Mouse (Mus musculus) thymus, adult 2 months (tissue): Measurements from ENCODE around the gene Agap2. TPM values are rescaled to one million over a fixed set of nuclear protein-coding genes. Genes with fewer than 3 reads are reported as not detected.

Source experiments
- DNase-seq: peaks from one replicate; pipeline ENCODE4 v3.0.0; 2021
- H3K27ac ChIP-seq: fragments of 200-500 bp; 2 replicates; pipeline ENCODE4 v1.5.1; 2012; ENCODE audit warnings: low read length, control low read depth; ENCODE audit not compliant: control insufficient read depth, insufficient read depth
- H3K27me3 ChIP-seq: fragments of 200-500 bp; 2 replicates; pipeline ENCODE4 v1.6.1; 2012; ENCODE audit warnings: mild to moderate bottlenecking, low read length, moderate library complexity, mixed read lengths; ENCODE audit not compliant: control insufficient read depth, insufficient read depth
- H3K36me3 ChIP-seq: fragments of 200-500 bp; 2 replicates; pipeline ENCODE4 v1.6.1; 2012; ENCODE audit warnings: mild to moderate bottlenecking, low read length, moderate library complexity; ENCODE audit not compliant: control insufficient read depth, insufficient read depth
- H3K4me1 ChIP-seq: fragments of 200-500 bp; replicated peaks from 2 replicates; pipeline ENCODE4 v1.6.1; 2012; ENCODE audit warnings: low read length; ENCODE audit not compliant: control insufficient read depth, insufficient read depth
- H3K4me3 ChIP-seq: fragments of 200-500 bp; 2 replicates; pipeline ENCODE4 v1.5.1; 2012; ENCODE audit warnings: mild to moderate bottlenecking, low read length, control low read depth, moderate library complexity; ENCODE audit not compliant: control insufficient read depth, insufficient read depth
- CTCF ChIP-seq: fragments of 200-500 bp; IDR thresholded peaks from 2 replicates; pipeline ENCODE4 v1.5.1; 2012; ENCODE audit warnings: mild to moderate bottlenecking, control low read depth, low read length, moderate library complexity, borderline replicate concordance; ENCODE audit not compliant: control insufficient read depth, poor library complexity, insufficient read depth; ENCODE audit errors: extremely low read depth
- POLR2A ChIP-seq: fragments of 200-500 bp; IDR thresholded peaks from 2 replicates; pipeline ENCODE4 v1.6.1; 2012; ENCODE audit warnings: mild to moderate bottlenecking, low read length, control low read depth, moderate library complexity; ENCODE audit not compliant: control insufficient read depth, poor library complexity, insufficient read depth; ENCODE audit errors: extremely low read depth
- WGBS: fragments of 180-500 bp; shearing (Covaris S2); methylation state at CpG from one replicate; pipeline ENCODE4 v1.1.7; 2018; 5-methylcytosine and 5-hydroxymethylcytosine counted together
- polyA plus RNA-seq: library from polyadenylated mRNA; depleted of rRNA; stranded (reverse); fragments of >200 nt; gene quantifications from 2 replicates; pipeline ENCODE4 v1.2.3, GENCODE M21; 2012

Agap2 gene
- polyA plus RNA-seq, 1 experiment, result 123 TPM

- Histone ChIP-seq H3K36me3 (no peaks in the 10 kb centered on the region), H3K27ac (no peak within 1 kb of the TSS), H3K4me1 (peaks cover 13% of the 10 kb centered on the region), H3K4me3 (peak within 1 kb of the TSS; percentile 69), H3K27me3 (peaks cover 10% of the 10 kb centered on the region; the same call in 1 of the 2 replicates)
- TF ChIP-seq CTCF (peak; percentile 3; the same call in 1 of the 2 replicates), POLR2A (0 out of 2 replicates have a peak, but pooled peaks have one; percentile 22)
- DNase-seq, result peak; percentile 19
- 2% methylated on average over 28 of the region's 28 CpGs for WGBS
Observed at GRCm38 (mm10) chr10:127041274-127041766, 33.8 kb upstream of the Agap2 start, which contains the start of the genes Mettl1 and Eef1akmt3. Mettl1 (plus strand) TSS chr10:127041414. Eef1akmt3 (minus strand) TSS chr10:127041513.

- TF ChIP-seq CTCF, result peak; percentile 61; the same call in 1 of the 2 replicates
- no peak for TF ChIP-seq POLR2A
- no peak overlapping the region for H3K27ac ChIP-seq
- H3K36me3 ChIP-seq, result no peaks in the 10 kb centered on the region
- WGBS, result under 1% methylated on average over 44 of the region's 44 CpGs
- peak overlapping the region; percentile 69 for H3K4me3 ChIP-seq
- H3K4me1 ChIP-seq, result peaks cover 13% of the 10 kb centered on the region
- peaks cover 10% of the 10 kb centered on the region; the same call in 1 of the 2 replicates for H3K27me3 ChIP-seq
- peak; percentile 74 for DNase-seq
Observed at GRCm38 (mm10) chr10:127041774-127042338, 33.2 kb upstream of the Agap2 start.

GRCm38 (mm10) chr10:127042468-127043115 lies 32.5 kb upstream of the Agap2 start:
- H3K36me3 ChIP-seq, result no peaks in the 10 kb centered on the region
- no peak for DNase-seq
- H3K4me1 ChIP-seq, result peaks cover 13% of the 10 kb centered on the region
- H3K27me3 ChIP-seq, result peaks cover 10% of the 10 kb centered on the region; the same call in 1 of the 2 replicates
- TF ChIP-seq CTCF (no peak), POLR2A (no peak)
- peak overlapping the region; percentile 69; the same call in 1 of the 2 replicates for H3K4me3 ChIP-seq
- 15% methylated on average over 5 of the region's 5 CpGs for WGBS
- no peak overlapping the region for H3K27ac ChIP-seq

- WGBS, result 94% methylated on average over 6 of the region's 6 CpGs
- Histone ChIP-seq H3K4me1 (peaks cover 13% of the 10 kb centered on the region), H3K36me3 (no peaks in the 10 kb centered on the region), H3K4me3 (no peak overlapping the region), H3K27ac (no peak overlapping the region), H3K27me3 (peaks cover 11% of the 10 kb centered on the region; the same call in 1 of the 2 replicates)
- TF ChIP-seq CTCF (no peak), POLR2A (no peak)
- DNase-seq, result no peak
Observed at GRCm38 (mm10) chr10:127043187-127043586, 31.9 kb upstream of the Agap2 start.

GRCm38 (mm10) chr10:127047954-127048353 lies 27.1 kb upstream of the Agap2 start, which contains the start of gene Cyp27b1:
Cyp27b1 (plus strand) TSS chr10:127048250.
- H3K27ac ChIP-seq, result no peak within 1 kb of the TSS
- WGBS, result 65% methylated on average over 5 of the region's 5 CpGs
- no peaks in the 10 kb centered on the region for H3K36me3 ChIP-seq
- TF ChIP-seq CTCF, result no peak
- no peak for TF ChIP-seq POLR2A
- peak within 1 kb of the TSS; percentile 10; the same call in 1 of the 2 replicates for H3K4me3 ChIP-seq
- H3K4me1 ChIP-seq, result peaks cover 24% of the 10 kb centered on the region
- H3K27me3 ChIP-seq, result peaks cover 18% of the 10 kb centered on the region
- DNase-seq, result no peak

- Histone ChIP-seq H3K36me3 (no peaks in the 10 kb centered on the region), H3K4me3 (peak overlapping the region; percentile 10; the same call in 1 of the 2 replicates), H3K27ac (no peak overlapping the region), H3K4me1 (peaks cover 24% of the 10 kb centered on the region), H3K27me3 (peaks cover 18% of the 10 kb centered on the region)
- TF ChIP-seq POLR2A (no peak), CTCF (no peak)
- DNase-seq, result no peak
- WGBS, result 10% methylated on average over 35 of the region's 35 CpGs
Observed at GRCm38 (mm10) chr10:127048608-127049394, 26.3 kb upstream of the Agap2 start.
